Mouse (Mus musculus): Measurements from ENCODE around the gene Speer4c.
"Not testable (repeated sequence)": the region's sequence is repeated elsewhere in the genome, so short reads cannot be mapped to it uniquely, and the experiment has no call there.

GRCm38 (mm10) chr5:15714171-15714570, at the start of gene Speer4c:
- TF ChIP-seq CTCF (IDR thresholded peaks at IDR 0.05; ENCODE audit: low read depth, low read length); POLR2A (IDR thresholded peaks at IDR 0.05; ENCODE audit: extremely low read depth, insufficient read depth, low read length): not testable (repeated sequence)
